Mouse (Mus musculus): ENCODE results near the gene Cul7. TPM values are rescaled to one million over a fixed set of nuclear protein-coding genes. Genes with fewer than 3 reads are reported as not detected.

Cul7 gene
- polyA plus RNA-seq, 1 experiment from 2014 or later = 35.9 TPM

DNA sequence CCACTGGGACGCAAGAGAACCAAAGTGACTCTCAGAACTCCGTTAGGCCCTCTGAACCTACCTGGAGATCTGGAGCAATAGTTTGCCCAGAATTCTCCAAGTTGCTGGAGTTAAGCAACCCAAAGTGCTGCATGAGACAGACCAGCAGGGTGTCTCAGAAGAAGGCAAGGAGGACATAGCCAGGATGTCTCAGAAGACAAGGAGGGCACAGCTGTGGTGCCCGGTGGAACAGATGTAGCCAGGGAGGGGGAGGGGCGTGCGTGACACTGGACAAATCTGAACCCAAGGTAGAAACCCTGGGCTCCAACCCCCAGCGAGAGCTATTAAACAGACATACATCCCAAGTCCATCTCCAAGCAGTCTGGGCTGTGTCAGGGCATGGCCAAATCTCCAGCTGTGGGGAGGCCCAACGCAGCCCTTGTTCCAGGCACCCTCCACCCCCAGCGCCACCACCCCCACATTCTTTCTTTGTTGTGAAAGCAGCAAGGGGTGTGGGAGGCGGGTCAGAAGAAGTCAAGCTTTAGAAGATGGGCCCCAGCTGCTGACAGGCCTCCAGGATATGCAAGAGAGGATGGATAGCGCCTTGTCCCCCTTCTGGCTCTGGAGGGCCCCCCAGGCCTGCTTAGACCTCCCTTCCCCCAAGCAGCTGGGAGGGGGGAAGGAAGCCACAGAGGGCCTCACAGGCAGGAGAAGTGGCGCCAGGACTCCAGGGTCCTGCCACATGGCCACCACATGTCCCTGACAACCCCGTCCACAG, 20.3 kb upstream of the Cul7 start:
- peak overlapping the region; percentile 78 for H3K4me2 ChIP-seq (replicated peaks)
- H3K9me3 ChIP-seq = no peaks in the 10 kb centered on the region
- peak; percentile 62 for ATAC-seq (replicated peaks)
- no peaks in the 10 kb centered on the region for H3K27me3 ChIP-seq
- peak overlapping the region; percentile 18; the same call in 1 of the 2 replicates for H3K9ac ChIP-seq (replicated peaks)
- peak overlapping the region; percentile 89 for H3K27ac ChIP-seq (replicated peaks)
- peaks cover 33% of the 10 kb centered on the region for H3K4me1 ChIP-seq
- peak overlapping the region; percentile 68 for H3K4me3 ChIP-seq
- H3K36me3 ChIP-seq = peaks cover 10% of the 10 kb centered on the region; the same call in 1 of the 2 replicates
- WGBS = 16% methylated on average over 12 of the region's 12 CpGs

DNA sequence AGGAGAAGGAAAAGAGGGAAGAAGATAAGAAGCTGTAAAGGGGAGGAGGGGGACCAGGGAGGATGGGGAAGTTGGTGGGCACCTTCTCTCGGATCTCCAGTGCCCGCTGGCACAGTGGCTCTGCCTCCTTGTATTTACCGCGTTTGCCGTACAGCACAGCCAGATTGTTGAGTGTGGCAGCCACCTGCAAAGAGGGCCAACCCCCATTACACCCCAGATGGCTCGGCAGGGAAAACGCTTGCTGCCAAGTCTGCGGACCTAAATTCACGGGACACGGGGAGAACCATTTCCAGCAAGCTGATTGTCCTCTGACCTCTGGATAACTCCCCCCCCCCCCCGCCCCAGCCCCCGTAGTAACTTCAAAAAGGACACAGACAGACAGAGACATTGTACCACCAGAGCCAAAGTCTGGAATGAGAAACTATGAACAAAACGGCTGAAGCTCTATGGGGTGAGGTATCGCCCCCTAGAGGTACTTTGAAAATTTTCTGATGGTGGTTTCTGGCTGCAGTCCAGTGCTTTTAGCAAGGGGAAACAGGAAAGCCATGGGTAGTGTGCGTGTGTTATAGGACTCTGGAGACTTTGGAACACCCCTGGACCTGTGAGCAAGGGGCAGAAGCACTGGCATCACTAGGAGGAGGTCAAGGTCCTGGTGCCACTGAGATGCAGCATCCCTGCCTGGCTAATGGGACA, 13.2 kb upstream of the Cul7 start:
- H3K4me3 ChIP-seq = peak overlapping the region; percentile 7; the same call in 1 of the 2 replicates
- peak overlapping the region; percentile 66 for H3K27ac ChIP-seq (replicated peaks)
- H3K4me1 ChIP-seq = peaks cover 16% of the 10 kb centered on the region
- peak overlapping the region; percentile 18; the same call in 1 of the 2 replicates for H3K4me2 ChIP-seq (replicated peaks)
- ATAC-seq (replicated peaks) = peak; percentile 79
- H3K36me3 ChIP-seq = peaks cover 43% of the 10 kb centered on the region
- 11% methylated on average over 15 of the region's 15 CpGs for WGBS
- H3K27me3 ChIP-seq = no peaks in the 10 kb centered on the region
- H3K9me3 ChIP-seq = no peaks in the 10 kb centered on the region
- 0 out of 2 replicates have a peak overlapping the region, but pooled peaks have one; percentile 5 for H3K9ac ChIP-seq (replicated peaks)

DNA sequence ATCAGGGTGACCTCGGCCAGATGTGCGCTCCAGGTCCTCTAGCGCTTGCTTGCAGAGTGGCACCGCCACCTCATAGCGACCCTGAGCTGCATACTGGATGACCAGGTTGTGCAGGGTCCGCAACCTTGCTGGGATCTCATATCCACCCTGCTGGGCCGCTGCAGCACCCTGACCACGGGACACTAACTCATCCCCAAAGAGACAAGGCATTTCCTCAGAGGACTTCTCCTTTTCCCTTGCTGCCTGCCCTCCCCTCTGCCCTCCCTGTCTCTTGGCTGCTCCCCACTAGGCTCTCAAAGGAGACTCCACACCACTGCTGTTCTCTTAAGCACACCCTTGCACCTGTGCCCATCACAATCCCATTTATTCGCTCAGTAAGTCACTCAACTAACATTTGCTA, 10.2 kb upstream of the Cul7 start:
- Histone ChIP-seq H3K36me3 (peaks cover 43% of the 10 kb centered on the region), H3K9me3 (no peaks in the 10 kb centered on the region), H3K9ac (replicated peaks) (no peak overlapping the region), H3K4me2 (replicated peaks) (no peak overlapping the region), H3K27me3 (no peaks in the 10 kb centered on the region), H3K4me1 (peaks cover 32% of the 10 kb centered on the region), H3K4me3 (no peak overlapping the region), H3K27ac (replicated peaks) (no peak overlapping the region)
- WGBS = 86% methylated on average over 9 of the region's 9 CpGs
- no peak for ATAC-seq (replicated peaks)

DNA sequence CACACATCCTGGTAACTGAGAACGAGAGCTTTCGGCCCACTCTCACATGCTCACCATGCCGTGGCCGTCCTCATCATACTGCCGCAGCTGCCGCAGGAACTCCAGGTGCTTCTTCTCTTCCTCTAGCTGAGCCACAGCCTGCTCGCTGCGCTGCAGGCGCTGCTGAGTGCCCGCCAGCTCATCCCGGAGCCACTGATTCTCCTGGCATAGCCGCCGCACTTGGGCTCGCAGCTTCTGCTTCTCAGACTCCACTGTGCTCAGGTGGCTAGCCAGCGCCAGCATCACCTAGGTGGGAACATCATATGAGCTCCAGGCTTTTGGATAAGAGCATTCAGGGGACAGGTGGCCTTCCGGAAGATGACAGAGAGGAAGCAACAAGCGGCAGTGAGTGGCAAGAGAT, 8.1 kb upstream of the Cul7 start:
- Histone ChIP-seq H3K4me1 (peaks cover 33% of the 10 kb centered on the region), H3K4me2 (replicated peaks) (no peak overlapping the region), H3K27me3 (no peaks in the 10 kb centered on the region), H3K9ac (replicated peaks) (no peak overlapping the region), H3K4me3 (no peak overlapping the region), H3K27ac (replicated peaks) (no peak overlapping the region), H3K9me3 (no peaks in the 10 kb centered on the region), H3K36me3 (peaks cover 39% of the 10 kb centered on the region)
- no peak for ATAC-seq (replicated peaks)
- 91% methylated on average over 17 of the region's 17 CpGs for whole genome bisulfite sequencing

DNA sequence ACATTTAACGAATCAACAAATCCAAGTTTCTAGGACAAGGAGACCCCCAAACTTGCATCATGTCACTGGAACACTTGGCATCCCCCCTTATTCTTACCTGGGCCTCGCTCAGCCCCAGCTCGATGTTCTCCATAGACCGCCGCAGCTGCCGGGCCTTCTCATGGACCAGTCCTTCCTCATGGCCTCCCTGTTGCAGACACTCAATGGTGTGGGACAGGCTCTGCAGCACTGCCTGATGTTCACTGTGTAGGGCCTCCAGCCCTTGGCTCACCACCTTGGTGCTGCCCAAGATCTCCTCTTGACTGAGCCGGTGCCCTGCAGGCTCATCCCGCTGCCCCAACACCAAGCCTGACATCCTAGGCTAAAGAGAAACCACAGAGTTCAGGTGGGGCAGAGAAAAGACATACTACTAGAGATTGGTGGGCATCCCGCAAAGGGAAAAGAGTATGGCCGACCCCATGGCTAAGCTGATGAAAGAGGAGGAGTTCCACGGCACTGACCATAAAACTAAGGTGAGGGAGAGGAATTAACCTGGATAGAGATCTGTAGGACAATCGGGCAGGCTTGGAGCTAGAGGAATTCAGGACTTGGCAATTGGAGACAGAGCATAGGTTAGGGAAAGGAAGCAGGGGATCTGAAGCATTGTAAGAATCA, 5.9 kb upstream of the Cul7 start:
- no peaks in the 10 kb centered on the region for H3K9me3 ChIP-seq
- no peak for ATAC-seq (replicated peaks)
- H3K9ac ChIP-seq (replicated peaks) = peak overlapping the region; percentile 13; the same call in 1 of the 2 replicates
- H3K36me3 ChIP-seq = peaks cover 33% of the 10 kb centered on the region
- peak overlapping the region; percentile 92 for H3K4me2 ChIP-seq (replicated peaks)
- peaks cover 31% of the 10 kb centered on the region for H3K4me1 ChIP-seq
- no peaks in the 10 kb centered on the region for H3K27me3 ChIP-seq
- no peak overlapping the region for H3K27ac ChIP-seq (replicated peaks)
- 88% methylated on average over 12 of the region's 12 CpGs for WGBS
- H3K4me3 ChIP-seq = peak overlapping the region; percentile 99

DNA sequence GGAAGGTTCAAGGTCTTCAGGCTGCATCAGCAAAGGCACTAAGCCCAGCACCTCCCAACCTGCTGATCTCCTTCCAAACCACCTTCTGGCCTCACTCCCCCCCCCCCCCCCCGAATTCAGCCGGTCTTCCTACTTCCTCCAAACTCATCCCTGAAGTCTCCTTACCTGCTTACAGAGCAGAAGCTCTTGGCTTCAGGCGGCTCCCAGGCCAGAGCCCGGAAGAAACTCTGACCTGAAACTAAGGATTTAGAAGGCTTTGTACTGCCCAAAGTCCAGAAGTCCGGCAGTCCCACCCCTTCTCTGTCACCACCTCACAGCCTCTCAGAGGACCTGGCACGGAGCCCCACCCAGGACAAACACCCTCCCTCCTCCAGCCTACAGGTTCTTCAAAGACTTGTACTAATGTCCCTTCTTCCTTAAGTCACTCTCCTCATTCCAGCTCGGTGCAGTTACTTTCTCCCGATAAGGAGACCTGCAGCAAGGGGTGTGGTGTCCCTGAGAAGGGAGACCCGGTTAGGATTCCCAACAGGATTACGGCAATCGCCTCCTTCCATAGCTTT, 5.1 kb upstream of the Cul7 start:
- peaks cover 25% of the 10 kb centered on the region for H3K36me3 ChIP-seq
- H3K27me3 ChIP-seq = no peaks in the 10 kb centered on the region
- peak overlapping the region; percentile 99 for H3K4me3 ChIP-seq
- peaks cover 38% of the 10 kb centered on the region for H3K4me1 ChIP-seq
- peak overlapping the region; percentile 87 for H3K9ac ChIP-seq (replicated peaks)
- H3K4me2 ChIP-seq (replicated peaks) = peak overlapping the region; percentile 92
- no peak for ATAC-seq (replicated peaks)
- H3K27ac ChIP-seq (replicated peaks) = peak overlapping the region; percentile 38
- 4% methylated on average over 11 of the region's 11 CpGs for WGBS
- no peaks in the 10 kb centered on the region for H3K9me3 ChIP-seq

DNA sequence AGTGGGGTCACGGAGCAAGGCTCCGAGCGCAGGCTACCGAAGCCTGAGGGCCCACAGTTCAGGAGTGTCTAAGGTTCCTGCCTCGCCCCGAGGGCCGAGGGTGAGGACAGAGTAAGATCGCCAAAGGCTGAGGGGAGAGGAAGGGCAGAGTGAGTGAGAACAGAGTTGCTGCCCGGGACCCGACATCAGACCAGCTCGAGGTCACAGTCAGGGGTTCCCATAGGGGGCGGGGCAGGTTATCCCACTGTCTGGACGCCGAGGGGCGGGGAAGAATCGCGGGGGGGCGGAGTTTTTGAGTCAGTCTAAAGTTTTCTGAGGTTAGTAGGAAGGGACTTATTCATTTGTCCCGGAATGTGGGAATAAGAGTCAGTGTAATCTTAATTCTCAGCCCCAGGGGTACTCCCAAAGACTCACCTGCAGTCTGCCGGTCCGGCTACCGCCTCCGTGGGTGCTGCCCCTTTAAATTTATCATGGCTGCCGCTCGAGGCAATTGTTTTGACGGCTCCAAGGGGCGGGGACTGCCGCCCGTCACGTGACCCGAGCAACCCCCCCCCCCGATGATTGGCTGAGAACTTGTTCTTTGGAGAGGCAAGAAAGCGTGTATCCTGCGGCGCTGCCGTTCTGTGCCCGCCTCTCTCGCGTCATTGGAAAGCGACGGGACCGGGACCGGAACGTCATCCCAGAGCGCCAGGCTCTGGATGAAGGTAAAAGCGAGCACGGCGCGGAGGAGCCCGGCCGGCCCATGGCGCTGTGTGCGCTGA, 4.4 kb upstream of the Cul7 start, which contains the start of the genes Klc4 and Mrpl2:
Klc4 (minus strand) TSS at position 462 of the 761 bp plus-strand sequence.
Mrpl2 (plus strand) TSS at position 669 of the 761 bp plus-strand sequence.
- Histone ChIP-seq H3K27me3 (no peaks in the 10 kb centered on the region), H3K27ac (replicated peaks) (peak within 1 kb of the TSS; percentile 95), H3K9me3 (no peaks in the 10 kb centered on the region), H3K4me2 (replicated peaks) (peak within 1 kb of the TSS; percentile 94), H3K36me3 (peaks cover 18% of the 10 kb centered on the region), H3K9ac (replicated peaks) (peak within 1 kb of the TSS; percentile 87), H3K4me1 (peaks cover 40% of the 10 kb centered on the region), H3K4me3 (peak within 1 kb of the TSS; percentile 99)
- peak; percentile 75 for ATAC-seq (replicated peaks)
- WGBS = under 1% methylated on average over 53 of the region's 53 CpGs

DNA sequence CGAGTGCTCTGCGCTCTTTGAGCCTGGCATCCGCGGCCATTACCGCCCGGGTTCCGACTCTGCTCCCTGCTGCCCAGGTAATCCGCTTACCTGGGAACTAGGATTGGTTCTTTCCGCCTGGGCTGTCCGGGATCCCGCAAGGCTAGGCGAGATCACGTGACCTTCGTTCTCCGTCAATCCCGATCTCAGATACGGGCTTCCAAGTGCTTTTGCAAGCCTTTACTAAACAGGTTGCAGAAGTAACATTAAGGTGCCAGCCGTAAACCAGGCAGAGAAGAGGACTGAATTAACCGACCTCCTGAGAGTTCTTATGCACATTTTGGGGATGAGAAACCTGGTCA, 3.8 kb upstream of the Cul7 start:
- no peaks in the 10 kb centered on the region for H3K27me3 ChIP-seq
- H3K4me2 ChIP-seq (replicated peaks) = peak overlapping the region; percentile 94
- ATAC-seq (replicated peaks) = no peak
- peak overlapping the region; percentile 95 for H3K27ac ChIP-seq (replicated peaks)
- H3K9me3 ChIP-seq = no peaks in the 10 kb centered on the region
- H3K4me3 ChIP-seq = peak overlapping the region; percentile 99
- peaks cover 46% of the 10 kb centered on the region for H3K4me1 ChIP-seq
- WGBS = under 1% methylated on average over 19 of the region's 19 CpGs
- peak overlapping the region; percentile 86 for H3K9ac ChIP-seq (replicated peaks)
- H3K36me3 ChIP-seq = peaks cover 13% of the 10 kb centered on the region

DNA sequence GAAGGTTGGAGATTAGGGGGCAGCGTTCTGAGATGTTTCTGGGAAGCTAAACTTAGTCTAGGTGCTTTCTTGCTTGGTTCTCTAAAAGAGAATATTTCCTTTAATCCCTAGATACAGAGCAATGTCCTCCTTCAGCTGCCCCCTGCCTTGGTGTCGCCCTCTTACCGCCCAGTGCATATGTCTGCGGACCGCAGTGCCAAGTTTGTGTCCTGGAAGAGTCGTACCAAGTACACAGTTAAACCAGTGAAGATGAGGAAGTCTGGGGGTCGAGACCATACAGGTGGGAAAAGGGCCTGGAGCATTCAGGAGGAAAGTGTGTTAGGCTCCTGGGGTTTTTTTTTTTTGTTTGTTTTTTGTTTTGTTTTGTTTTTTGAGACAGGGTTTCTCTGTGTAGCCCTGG, 2.9 kb upstream of the Cul7 start:
- no peaks in the 10 kb centered on the region for H3K27me3 ChIP-seq
- peaks cover 56% of the 10 kb centered on the region for H3K4me1 ChIP-seq
- no peak overlapping the region for H3K27ac ChIP-seq (replicated peaks)
- no peak overlapping the region for H3K4me2 ChIP-seq (replicated peaks)
- H3K36me3 ChIP-seq = peaks cover 5% of the 10 kb centered on the region
- no peaks in the 10 kb centered on the region for H3K9me3 ChIP-seq
- 93% methylated on average over 7 of the region's 7 CpGs for WGBS
- no peak for ATAC-seq (replicated peaks)
- no peak overlapping the region for H3K4me3 ChIP-seq
- H3K9ac ChIP-seq (replicated peaks) = peak overlapping the region; percentile 86; the same call in 1 of the 2 replicates

DNA sequence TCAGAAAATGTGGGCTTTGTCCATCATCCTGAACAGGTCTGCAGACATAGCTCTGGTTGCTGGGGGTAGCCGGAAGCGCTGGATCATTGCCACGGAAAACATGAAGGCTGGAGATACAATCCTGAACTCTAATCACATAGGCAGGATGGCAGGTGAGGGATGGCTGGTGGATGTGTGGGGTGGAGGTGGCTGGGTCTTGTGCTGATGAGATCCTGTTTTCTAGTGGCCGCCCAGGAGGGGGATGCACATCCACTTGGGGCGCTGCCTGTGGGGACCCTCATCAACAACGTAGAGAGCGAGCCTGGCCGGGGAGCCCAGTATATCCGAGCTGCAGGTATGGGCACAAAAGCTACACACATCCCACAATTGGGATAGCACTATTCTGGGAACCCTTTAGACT, 1.7 kb upstream of the Cul7 start:
- no peak overlapping the region for H3K4me3 ChIP-seq
- no peak for ATAC-seq (replicated peaks)
- peaks cover 61% of the 10 kb centered on the region for H3K4me1 ChIP-seq
- H3K4me2 ChIP-seq (replicated peaks) = no peak overlapping the region
- 91% methylated on average over 9 of the region's 9 CpGs for WGBS
- H3K27me3 ChIP-seq = no peaks in the 10 kb centered on the region
- H3K36me3 ChIP-seq = peaks cover 2% of the 10 kb centered on the region; the same call in 1 of the 2 replicates
- H3K27ac ChIP-seq (replicated peaks) = no peak overlapping the region
- H3K9me3 ChIP-seq = no peaks in the 10 kb centered on the region
- no peak overlapping the region for H3K9ac ChIP-seq (replicated peaks)

DNA sequence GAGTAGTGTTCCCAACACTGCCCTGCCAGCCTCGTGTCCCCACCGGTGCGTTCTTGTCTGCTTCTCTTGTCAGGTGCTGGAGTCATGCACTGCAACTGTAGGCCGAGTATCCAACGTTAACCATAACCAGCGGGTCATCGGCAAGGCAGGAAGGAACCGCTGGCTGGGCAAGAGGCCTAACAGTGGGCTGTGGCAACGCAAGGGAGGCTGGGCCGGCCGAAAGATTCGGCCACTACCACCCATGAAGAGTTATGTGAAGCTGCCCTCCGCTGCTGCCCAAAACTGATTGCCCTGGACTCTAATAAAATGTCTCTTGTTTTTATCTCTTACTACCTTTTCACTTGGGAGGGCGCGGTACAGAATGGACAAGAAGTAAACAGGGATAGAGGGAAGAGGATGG, 326 bp upstream of the Cul7 start:
- ATAC-seq (replicated peaks) = no peak
- Histone ChIP-seq H3K36me3 (peaks cover 16% of the 10 kb centered on the region; the same call in 1 of the 2 replicates), H3K27me3 (no peaks in the 10 kb centered on the region), H3K27ac (replicated peaks) (peak overlapping the region; percentile 92), H3K9me3 (no peaks in the 10 kb centered on the region), H3K4me1 (peaks cover 49% of the 10 kb centered on the region), H3K4me2 (replicated peaks) (peak overlapping the region; percentile 87), H3K9ac (replicated peaks) (peak overlapping the region; percentile 92), H3K4me3 (peak overlapping the region; percentile 73)
- 39% methylated on average over 15 of the region's 15 CpGs for WGBS
